Mouse (Mus musculus): ENCODE data around the gene Zfp809. TPM values are rescaled to one million over a fixed set of nuclear protein-coding genes. Genes with fewer than 3 reads are reported as not detected.

Gene Zfp809
- total RNA-seq, 2 experiments from 2014 or later = 13.4 to 15.0 TPM

GRCm38 (mm10) chr9:22260092-22260422 lies 34.5 kb downstream of the Zfp809 start:
- DNase-seq (ENCODE audit: low spot score in 2 of 2) = no peak

- DNase-seq (ENCODE audit: low spot score in 2 of 2) = no peak
Measured at GRCm38 (mm10) chr9:22261594-22261993, 36.1 kb downstream of the Zfp809 start.

- no peak for DNase-seq (ENCODE audit: low spot score in 2 of 2)
Measured at GRCm38 (mm10) chr9:22262611-22263010, 37.1 kb downstream of the Zfp809 start.

- DNase-seq (ENCODE audit: low spot score in 2 of 2) = no peak
Measured at GRCm38 (mm10) chr9:22268886-22269285, 43.4 kb downstream of the Zfp809 start.

GRCm38 (mm10) chr9:22278733-22279132 lies 53.2 kb downstream of the Zfp809 start:
- no peak for DNase-seq (ENCODE audit: low spot score in 2 of 2)

Other genes with a start within 250 kb of the Zfp809 start
- gene Rgl3, start 236.3 kb upstream of the Zfp809 start, total RNA-seq (2021) = under 1 TPM; 0.21 to 0.22 TPM
- under 1 TPM in 1 of 2 experiments, not detected in 1; 0.23 TPM for gene Ccdc151, start 223.1 kb upstream of the Zfp809 start, total RNA-seq (2021)
- 10 to 100 TPM; 61.4 to 66.1 TPM for gene Prkcsh, start 222.9 kb upstream of the Zfp809 start, total RNA-seq (2021)
- under 1 TPM; 0.08 to 0.12 TPM for gene Elavl3, start 173.7 kb upstream of the Zfp809 start, total RNA-seq (2021)
- under 1 TPM in 1 of 2 experiments, not detected in 1; 0.54 TPM for gene Gm49318, start 154.5 kb upstream of the Zfp809 start, total RNA-seq (2021)
- gene Zfp653, start 154.3 kb upstream of the Zfp809 start, total RNA-seq (2021) = 1 to 10 TPM; 5.6 to 7.4 TPM
- 10 to 100 TPM; 33.7 to 36.0 TPM for gene Ecsit, start 140.3 kb upstream of the Zfp809 start, total RNA-seq (2021)
- 1 to 10 TPM; 7.2 to 7.5 TPM for gene Cnn1, start 126.5 kb upstream of the Zfp809 start, total RNA-seq (2021)
- 10 to 100 TPM; 54.4 to 54.9 TPM for gene Elof1, start 108.5 kb upstream of the Zfp809 start, total RNA-seq (2021)
- gene Acp5, start 90.0 kb upstream of the Zfp809 start, total RNA-seq (2021) = 1 to 10 TPM; 2.5 to 3.4 TPM
- 10 to 100 TPM; 34.3 to 34.6 TPM for gene Pigyl, start 68.9 kb upstream of the Zfp809 start, total RNA-seq (2021)
- not detected for gene Zfp872, start 37.6 kb upstream of the Zfp809 start, total RNA-seq (2021)
- under 1 TPM; 0.21 to 0.27 TPM for gene Zfp599, start 34.2 kb downstream of the Zfp809 start, total RNA-seq (2021)
- gene Zfp810, start 81.9 kb downstream of the Zfp809 start, total RNA-seq (2021) = 1 to 10 TPM; 4.2 to 5.2 TPM
- gene Anln, start 163.5 kb downstream of the Zfp809 start, total RNA-seq (2021) = 10 to 100 TPM; 25.9 to 26.3 TPM
- under 1 TPM; 0.69 to 0.83 TPM for gene 9530077C05Rik, start 185.8 kb downstream of the Zfp809 start, total RNA-seq (2021)
- not detected for gene Gm17545, start 228.6 kb downstream of the Zfp809 start, total RNA-seq (2021)
- 10 to 100 TPM; 36.1 to 38.4 TPM for gene Rp9, start 244.0 kb downstream of the Zfp809 start, total RNA-seq (2021)

Measured in gastrocnemius, postnatal 4 days (tissue).